Mouse (Mus musculus) forebrain, embryonic 14.5 days (tissue): Measurements from ENCODE around the gene Abl2. TPM values are rescaled to one million over a fixed set of nuclear protein-coding genes. Genes with fewer than 3 reads are reported as not detected.

Experiments
- ATAC-seq: fragments of 200-750 bp; cut with Nextera tagmentation; 2 replicates; pipeline ENCODE4 v1.8.0; 2017; ENCODE audit warnings: mild to moderate bottlenecking, moderate library complexity
- DNase-seq: peaks from one replicate; pipeline ENCODE4 v3.0.0-alpha.2; 2015; ENCODE audit warnings: low spot score
- H3K27ac ChIP-seq: fragments of 300-500 bp; sonication (generic); 2 replicates; pipeline ENCODE4 v1.5.1; 2014; ENCODE audit warnings: low read depth, mild to moderate bottlenecking, control low read depth, low read length, moderate library complexity
- H3K27me3 ChIP-seq: fragments of 300-500 bp; sonication (generic); replicated peaks from 2 replicates; pipeline ENCODE4 v1.6.1; 2014; ENCODE audit warnings: low read length, control low read depth, mixed read lengths; ENCODE audit not compliant: control insufficient read depth, insufficient read depth
- H3K36me3 ChIP-seq: fragments of 300-500 bp; sonication (generic); 2 replicates; pipeline ENCODE4 v1.6.1; 2014; ENCODE audit warnings: low read length, control low read depth; ENCODE audit not compliant: control insufficient read depth, insufficient read depth
- H3K4me1 ChIP-seq: fragments of 300-500 bp; sonication (generic); 2 replicates; pipeline ENCODE4 v1.6.1; 2014; ENCODE audit warnings: antibody characterized with exemption, low read length, control low read depth; ENCODE audit not compliant: control insufficient read depth, insufficient read depth
- H3K4me2 ChIP-seq: fragments of 300-500 bp; sonication (generic); 2 replicates; pipeline ENCODE4 v1.6.1; 2014; ENCODE audit warnings: mild to moderate bottlenecking, control low read depth, low read length
- H3K4me3 ChIP-seq: fragments of 300-500 bp; sonication (generic); 2 replicates; pipeline ENCODE4 v1.5.1; 2014; ENCODE audit warnings: low read depth, low read length, control low read depth
- H3K9ac ChIP-seq: fragments of 300-500 bp; sonication (generic); 2 replicates; pipeline ENCODE4 v1.6.1; 2014; ENCODE audit warnings: mild to moderate bottlenecking, low read length, control low read depth, moderate library complexity
- H3K9me3 ChIP-seq: fragments of 300-500 bp; sonication (generic); replicated peaks from 2 replicates; pipeline ENCODE4 v1.6.1; 2016; ENCODE audit warnings: low read length, control low read depth, mixed read lengths; ENCODE audit not compliant: control insufficient read depth
- WGBS: fragments of 180-500 bp; shearing (Covaris S2); extraction: QIAGEN DNeasy Blood & Tissue Kit; methylation state at CpG from one replicate; pipeline ENCODE4 v1.1.7; 2014; 5-methylcytosine and 5-hydroxymethylcytosine counted together
- polyA plus RNA-seq: library from polyadenylated mRNA; unstranded; fragments of >200 nt; fragmentation: Nextera tagmentation; extraction: Ambion mirVana; gene quantifications from 2 replicates; pipeline ENCODE4 v1.2.1, GENCODE M21; 2014

Abl2 gene
- polyA plus RNA-seq, 1 experiment from 2014 or later = 5.7 TPM

GRCm38 (mm10) chr1:156635148-156635547 is 76.6 kb downstream of the Abl2 start:
- ATAC-seq (no peak; the same call in 1 of the 2 replicates), DNase-seq (peak; percentile 60)
- no peaks in the 10 kb centered on the region for H3K4me1 ChIP-seq
- no peaks in the 10 kb centered on the region for H3K9me3 ChIP-seq
- H3K27me3 ChIP-seq = no peaks in the 10 kb centered on the region
- 69% methylated on average over 2 of the region's 2 CpGs for WGBS
- no peak overlapping the region for H3K4me2 ChIP-seq
- peaks cover 66% of the 10 kb centered on the region for H3K36me3 ChIP-seq
- H3K27ac ChIP-seq = no peak overlapping the region
- no peak overlapping the region for H3K4me3 ChIP-seq
- no peak overlapping the region for H3K9ac ChIP-seq

GRCm38 (mm10) chr1:156639455-156639854 is 80.9 kb downstream of the Abl2 start:
- DNase-seq = no peak
- no peaks in the 10 kb centered on the region for H3K27me3 ChIP-seq
- no peaks in the 10 kb centered on the region for H3K9me3 ChIP-seq
- WGBS = 92% methylated on average over 5 of the region's 5 CpGs
- H3K4me1 ChIP-seq = no peaks in the 10 kb centered on the region
- H3K4me3 ChIP-seq = no peak overlapping the region
- H3K9ac ChIP-seq = no peak overlapping the region
- no peak overlapping the region for H3K4me2 ChIP-seq
- peaks cover 64% of the 10 kb centered on the region for H3K36me3 ChIP-seq
- ATAC-seq = no peak
- no peak overlapping the region for H3K27ac ChIP-seq

GRCm38 (mm10) chr1:156640577-156640976 is 82.0 kb downstream of the Abl2 start:
- Histone ChIP-seq H3K9me3 (no peaks in the 10 kb centered on the region), H3K27ac (no peak overlapping the region; the same call in 1 of the 2 replicates), H3K4me3 (no peak overlapping the region), H3K4me2 (no peak overlapping the region), H3K4me1 (0 out of 2 replicates have a peak, but pooled peaks cover 4% of the 10 kb centered on the region), H3K27me3 (no peaks in the 10 kb centered on the region), H3K9ac (no peak overlapping the region), H3K36me3 (peaks cover 58% of the 10 kb centered on the region)
- peak; percentile 62 for ATAC-seq
- 48% methylated on average over 4 of the region's 4 CpGs for WGBS
- peak; percentile 61 for DNase-seq

GRCm38 (mm10) chr1:156641808-156642207 is 83.2 kb downstream of the Abl2 start:
- Histone ChIP-seq H3K4me1 (0 out of 2 replicates have a peak, but pooled peaks cover 4% of the 10 kb centered on the region), H3K36me3 (peaks cover 49% of the 10 kb centered on the region), H3K4me2 (no peak overlapping the region), H3K27me3 (no peaks in the 10 kb centered on the region), H3K9ac (no peak overlapping the region), H3K9me3 (no peaks in the 10 kb centered on the region), H3K4me3 (no peak overlapping the region), H3K27ac (no peak overlapping the region)
- DNase-seq (no peak), ATAC-seq (no peak)
- WGBS = 94% methylated on average over 10 of the region's 10 CpGs

GRCm38 (mm10) chr1:156642813-156643212 is 84.2 kb downstream of the Abl2 start:
- 0 out of 2 replicates have a peak, but pooled peaks cover 4% of the 10 kb centered on the region for H3K4me1 ChIP-seq
- H3K27ac ChIP-seq = no peak overlapping the region
- DNase-seq (no peak), ATAC-seq (no peak)
- H3K4me3 ChIP-seq = no peak overlapping the region
- H3K9me3 ChIP-seq = no peaks in the 10 kb centered on the region
- no peaks in the 10 kb centered on the region for H3K27me3 ChIP-seq
- 47% methylated on average over 12 of the region's 12 CpGs for WGBS
- H3K36me3 ChIP-seq = peaks cover 43% of the 10 kb centered on the region
- H3K4me2 ChIP-seq = no peak overlapping the region
- no peak overlapping the region for H3K9ac ChIP-seq

- peaks cover 39% of the 10 kb centered on the region for H3K36me3 ChIP-seq
- DNase-seq = no peak
- H3K27ac ChIP-seq = no peak overlapping the region
Measured at GRCm38 (mm10) chr1:156644061-156644460, 85.5 kb downstream of the Abl2 start.

GRCm38 (mm10) chr1:156644780-156645523 is 86.4 kb downstream of the Abl2 start:
- Histone ChIP-seq H3K27me3 (no peaks in the 10 kb centered on the region), H3K27ac (no peak overlapping the region), H3K36me3 (peaks cover 36% of the 10 kb centered on the region), H3K9ac (no peak overlapping the region), H3K9me3 (no peaks in the 10 kb centered on the region), H3K4me3 (no peak overlapping the region), H3K4me2 (no peak overlapping the region), H3K4me1 (0 out of 2 replicates have a peak, but pooled peaks cover 4% of the 10 kb centered on the region)
- 61% methylated on average over 13 of the region's 13 CpGs for WGBS
- ATAC-seq (no peak), DNase-seq (peak; percentile 46)

More at GRCm38 (mm10) chr1:156644061-156644460, 85.5 kb downstream of the Abl2 start:
- no peaks in the 10 kb centered on the region for H3K9me3 ChIP-seq
- H3K4me2 ChIP-seq = no peak overlapping the region
- H3K4me3 ChIP-seq = no peak overlapping the region
- no peak for ATAC-seq
- 0 out of 2 replicates have a peak, but pooled peaks cover 4% of the 10 kb centered on the region for H3K4me1 ChIP-seq
- H3K9ac ChIP-seq = no peak overlapping the region
- H3K27me3 ChIP-seq = no peaks in the 10 kb centered on the region
- WGBS = 29% methylated on average over 10 of the region's 10 CpGs

GRCm38 (mm10) chr1:156645971-156646370 is 87.4 kb downstream of the Abl2 start:
- WGBS = 74% methylated on average over 4 of the region's 4 CpGs
- Histone ChIP-seq H3K36me3 (peaks cover 26% of the 10 kb centered on the region), H3K4me1 (0 out of 2 replicates have a peak, but pooled peaks cover 4% of the 10 kb centered on the region), H3K27ac (no peak overlapping the region), H3K4me3 (no peak overlapping the region), H3K9me3 (no peaks in the 10 kb centered on the region), H3K4me2 (no peak overlapping the region), H3K27me3 (no peaks in the 10 kb centered on the region), H3K9ac (no peak overlapping the region)
- ATAC-seq (no peak), DNase-seq (peak; percentile 40)

GRCm38 (mm10) chr1:156648705-156649104 is 90.1 kb downstream of the Abl2 start:
- Histone ChIP-seq H3K9me3 (no peaks in the 10 kb centered on the region), H3K4me3 (no peak overlapping the region), H3K4me2 (no peak overlapping the region), H3K9ac (no peak overlapping the region), H3K27ac (no peak overlapping the region), H3K27me3 (no peaks in the 10 kb centered on the region), H3K36me3 (0 out of 2 replicates have a peak, but pooled peaks cover 2% of the 10 kb centered on the region), H3K4me1 (0 out of 2 replicates have a peak, but pooled peaks cover 4% of the 10 kb centered on the region)
- ATAC-seq = no peak
- DNase-seq = no peak
- 42% methylated on average over 2 of the region's 2 CpGs for WGBS
